Mouse (Mus musculus) thymus, adult 2 months (tissue): ENCODE data around the gene Mycbpap. TPM values are rescaled to one million over a fixed set of nuclear protein-coding genes. Genes with fewer than 3 reads are reported as not detected.

Experiments
- DNase-seq: peaks from one replicate; pipeline ENCODE4 v3.0.0; 2021
- H3K27ac ChIP-seq: fragments of 200-500 bp; 2 replicates; pipeline ENCODE4 v1.5.1; 2012; ENCODE audit warnings: low read length, control low read depth; ENCODE audit not compliant: control insufficient read depth, insufficient read depth
- H3K27me3 ChIP-seq: fragments of 200-500 bp; 2 replicates; pipeline ENCODE4 v1.6.1; 2012; ENCODE audit warnings: mild to moderate bottlenecking, low read length, moderate library complexity, mixed read lengths; ENCODE audit not compliant: control insufficient read depth, insufficient read depth
- H3K36me3 ChIP-seq: fragments of 200-500 bp; 2 replicates; pipeline ENCODE4 v1.6.1; 2012; ENCODE audit warnings: mild to moderate bottlenecking, low read length, moderate library complexity; ENCODE audit not compliant: control insufficient read depth, insufficient read depth
- H3K4me1 ChIP-seq: fragments of 200-500 bp; replicated peaks from 2 replicates; pipeline ENCODE4 v1.6.1; 2012; ENCODE audit warnings: low read length; ENCODE audit not compliant: control insufficient read depth, insufficient read depth
- H3K4me3 ChIP-seq: fragments of 200-500 bp; 2 replicates; pipeline ENCODE4 v1.5.1; 2012; ENCODE audit warnings: mild to moderate bottlenecking, low read length, control low read depth, moderate library complexity; ENCODE audit not compliant: control insufficient read depth, insufficient read depth
- CTCF ChIP-seq: fragments of 200-500 bp; IDR thresholded peaks from 2 replicates; pipeline ENCODE4 v1.5.1; 2012; ENCODE audit warnings: mild to moderate bottlenecking, control low read depth, low read length, moderate library complexity, borderline replicate concordance; ENCODE audit not compliant: control insufficient read depth, poor library complexity, insufficient read depth; ENCODE audit errors: extremely low read depth
- POLR2A ChIP-seq: fragments of 200-500 bp; IDR thresholded peaks from 2 replicates; pipeline ENCODE4 v1.6.1; 2012; ENCODE audit warnings: mild to moderate bottlenecking, low read length, control low read depth, moderate library complexity; ENCODE audit not compliant: control insufficient read depth, poor library complexity, insufficient read depth; ENCODE audit errors: extremely low read depth
- WGBS: fragments of 180-500 bp; shearing (Covaris S2); methylation state at CpG from one replicate; pipeline ENCODE4 v1.1.7; 2018; 5-methylcytosine and 5-hydroxymethylcytosine counted together
- polyA plus RNA-seq: library from polyadenylated mRNA; depleted of rRNA; stranded (reverse); fragments of >200 nt; gene quantifications from 2 replicates; pipeline ENCODE4 v1.2.3, GENCODE M21; 2012; rRNA removed

Gene Mycbpap
- polyA plus RNA-seq, 1 experiment = 0.19 TPM

GRCm38 (mm10) chr11:94455161-94455820, 66.3 kb downstream of the Mycbpap start:
- 60% methylated on average over 10 of the region's 10 CpGs for WGBS
- Histone ChIP-seq H3K4me3 (no peak overlapping the region), H3K36me3 (no peaks in the 10 kb centered on the region), H3K27me3 (no peaks in the 10 kb centered on the region), H3K4me1 (no peaks in the 10 kb centered on the region; the same call in 1 of the 2 replicates), H3K27ac (no peak overlapping the region)
- DNase-seq = no peak
- no peak for TF ChIP-seq CTCF
- TF ChIP-seq POLR2A = no peak

- no peaks in the 10 kb centered on the region for H3K36me3 ChIP-seq
- no peak overlapping the region for H3K27ac ChIP-seq
- H3K4me1 ChIP-seq = no peaks in the 10 kb centered on the region; the same call in 1 of the 2 replicates
- no peak overlapping the region for H3K4me3 ChIP-seq
- WGBS = 86% methylated on average over 5 of the region's 5 CpGs
- no peak for DNase-seq
- H3K27me3 ChIP-seq = no peaks in the 10 kb centered on the region
- TF ChIP-seq CTCF (no peak), POLR2A (no peak)
These were observed 66.8 kb downstream of the Mycbpap start for GRCm38 (mm10) chr11:94454756-94455155.

Other genes with a start within 250 kb of the Mycbpap start
- gene Gm21885, start 239.9 kb downstream of the Mycbpap start, polyA plus RNA-seq = not detected in 2 replicates
- 20.7 and 26.4 TPM in 2 replicates for gene Luc7l3, start 199.8 kb downstream of the Mycbpap start, polyA plus RNA-seq
- 117 and 120 TPM in 2 replicates for gene Ankrd40, start 193.7 kb downstream of the Mycbpap start, polyA plus RNA-seq
- gene Abcc3, start 128.7 kb downstream of the Mycbpap start, polyA plus RNA-seq = 21.5 and 28.4 TPM in 2 replicates
- 2.3 and 6.5 TPM in 2 replicates for gene Cacna1g, start 47.5 kb downstream of the Mycbpap start, polyA plus RNA-seq
- gene Spata20, start 35.6 kb downstream of the Mycbpap start, polyA plus RNA-seq = 0.04 and 0.39 TPM in 2 replicates
- 1.8 and 3.3 TPM in 2 replicates for gene Epn3, start 21.8 kb downstream of the Mycbpap start, polyA plus RNA-seq
- gene Rsad1, start 27.5 kb upstream of the Mycbpap start, polyA plus RNA-seq = 5.4 and 6.8 TPM in 2 replicates
- gene Chad, start 43.3 kb upstream of the Mycbpap start, polyA plus RNA-seq = 0.59 TPM in 2 replicates
- gene Acsf2, start 80.1 kb upstream of the Mycbpap start, polyA plus RNA-seq = 15.8 and 24.6 TPM in 2 replicates
- 62.3 and 68.2 TPM in 2 replicates for gene Lrrc59, start 108.0 kb upstream of the Mycbpap start, polyA plus RNA-seq
- 33.9 and 34.7 TPM in 2 replicates for gene Mrpl27, start 132.0 kb upstream of the Mycbpap start, polyA plus RNA-seq
- gene Eme1, start 132.2 kb upstream of the Mycbpap start, polyA plus RNA-seq = 8.9 and 12.8 TPM in 2 replicates
- gene Xylt2, start 155.8 kb upstream of the Mycbpap start, polyA plus RNA-seq = 81.9 and 95.3 TPM in 2 replicates
- gene Gm11541, start 182.8 kb upstream of the Mycbpap start, polyA plus RNA-seq = not detected in 2 replicates
- not detected in 2 replicates for gene Cdc34b, start 220.0 kb upstream of the Mycbpap start, polyA plus RNA-seq